Mouse (Mus musculus) megakaryocyte, embryonic 14.5 days (primary cell): ENCODE measurements around the gene Tbl3.

Experiments
- FLI1 ChIP-seq: IDR thresholded peaks from 2 replicates; pipeline ENCODE4 v1.6.1; 2012; ENCODE audit warnings: low read length, inconsistent platforms, mixed read lengths
- GATA1 ChIP-seq: IDR thresholded peaks from 3 replicates; pipeline ENCODE4 v1.6.1; 2012; ENCODE audit warnings: mixed read lengths, low read length, inconsistent platforms, borderline replicate concordance

DNA sequence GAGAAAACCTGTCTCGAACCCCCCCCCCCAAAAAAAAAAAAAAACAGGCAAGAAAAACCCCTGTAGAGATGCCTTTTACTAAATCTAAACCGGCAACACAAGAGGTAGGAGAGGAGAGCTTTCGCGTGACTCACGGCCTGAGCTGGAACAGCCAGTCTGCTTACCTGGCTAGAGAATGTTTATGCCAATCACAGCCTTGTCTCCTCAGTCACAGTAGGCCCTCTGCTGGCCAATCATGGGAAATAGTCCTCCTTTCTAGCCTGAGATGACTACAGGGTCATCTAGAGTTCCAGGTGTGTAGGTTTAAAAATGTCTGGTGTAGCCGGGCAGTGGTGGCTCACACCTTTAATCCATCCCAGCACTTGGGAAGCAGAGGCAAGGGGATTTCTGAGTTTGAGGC, 40.0 kb downstream of the Tbl3 start:
- TF ChIP-seq GATA1 (no peak), FLI1 (no peak)
